Mouse (Mus musculus): ENCODE measurements around the gene Chek2. TPM values are rescaled to one million over a fixed set of nuclear protein-coding genes. Genes with fewer than 3 reads are reported as not detected.
A peak's percentile ranks its signal among the peaks of the same experiment; 100 is the strongest.
"Not testable (repeated sequence)": the region's sequence is repeated elsewhere in the genome, so short reads cannot be mapped to it uniquely, and the experiment has no call there.

Gene Chek2
- polyA plus RNA-seq, 1 experiment, result 23.9 TPM

DNA sequence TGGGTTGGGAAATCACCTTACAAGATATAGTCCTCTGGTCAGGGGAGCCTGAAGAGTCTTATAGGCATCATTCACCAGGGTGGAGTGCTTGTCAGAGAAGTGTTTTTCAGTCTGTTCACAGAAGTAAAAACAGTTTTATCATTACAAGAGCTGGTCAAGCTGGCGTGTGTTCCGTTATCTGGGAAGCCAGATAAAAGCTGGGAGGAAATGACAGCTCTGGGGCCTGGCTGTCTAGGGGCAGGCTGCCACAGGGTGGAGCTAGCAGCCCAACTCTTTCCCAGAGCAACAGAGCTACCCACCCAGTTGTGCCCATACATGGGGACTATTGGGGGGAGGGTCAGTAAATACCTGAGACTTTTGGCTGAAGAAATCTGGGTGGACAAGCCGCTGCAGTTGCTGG lies 3.8 kb upstream of the Chek2 start:
- TF ChIP-seq CTCF (IDR thresholded peaks at IDR 0.05; ENCODE audit: borderline replicate concordance, insufficient read depth, low read length) (peak; percentile 63), POLR2A (IDR thresholded peaks at IDR 0.05; ENCODE audit: low read depth, low read length) (no peak)
- Histone ChIP-seq H3K4me3 (ENCODE audit: insufficient read depth, low read length) (no peak overlapping the region), H3K4me1 (ENCODE audit: control insufficient read depth, insufficient read depth, low read length) (peaks cover 4% of the 10 kb centered on the region; the same call in 1 of the 2 replicates), H3K27ac (ENCODE audit: insufficient read depth, low read length) (no peak overlapping the region)

DNA sequence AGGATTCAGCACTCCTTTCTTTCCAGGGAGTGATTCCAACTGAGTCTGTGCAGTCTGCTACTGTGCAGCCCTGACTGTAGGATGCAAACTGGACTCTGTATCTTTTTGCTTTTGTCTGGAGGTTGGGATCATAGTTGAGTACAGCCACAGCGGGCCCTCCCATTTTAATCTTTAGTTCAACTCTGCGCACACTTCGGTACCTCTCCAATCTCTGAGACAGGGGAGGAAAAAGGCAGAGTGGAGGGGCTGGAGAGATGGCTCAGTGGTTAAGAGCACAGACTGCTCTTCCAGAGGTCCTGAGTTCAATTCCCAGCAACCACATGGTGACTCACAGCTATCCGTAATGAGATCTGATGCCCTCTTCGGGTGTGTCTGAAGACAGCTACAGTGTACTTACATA lies 1.8 kb upstream of the Chek2 start:
- not testable (repeated sequence) for H3K4me1 ChIP-seq (ENCODE audit: control insufficient read depth, insufficient read depth, low read length); H3K27ac ChIP-seq (ENCODE audit: insufficient read depth, low read length); H3K4me3 ChIP-seq (ENCODE audit: insufficient read depth, low read length)

DNA sequence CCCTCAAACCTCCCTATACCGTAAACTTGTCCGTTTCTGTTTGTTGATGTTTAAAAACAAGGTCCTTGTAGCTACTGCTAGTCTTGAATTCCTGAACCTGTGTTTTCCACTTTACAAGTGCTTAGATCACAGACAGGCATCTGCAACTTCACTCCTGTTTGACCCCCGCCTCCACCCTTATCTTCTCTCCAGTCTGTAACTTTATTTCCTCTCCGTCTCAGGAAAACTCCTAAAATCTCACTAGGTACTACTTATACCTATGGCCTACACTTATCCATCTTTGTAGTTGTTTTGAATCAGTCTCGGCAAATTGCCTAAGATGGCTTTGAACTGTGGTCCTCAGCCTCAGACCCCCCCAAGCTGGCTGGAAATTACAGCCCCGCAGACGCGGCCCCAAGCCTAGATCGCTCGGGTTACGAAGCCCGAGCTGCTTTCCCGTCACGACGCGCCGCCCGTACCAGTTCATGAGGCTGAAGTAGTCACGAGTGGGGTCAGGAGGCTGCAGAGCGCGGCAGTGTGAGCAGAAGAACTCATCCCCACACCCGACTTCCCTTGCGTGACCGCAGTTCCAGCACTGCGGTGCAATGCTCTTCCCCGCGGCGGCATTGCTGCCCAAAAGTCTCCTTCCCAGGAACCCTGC lies 621 bp upstream of the Chek2 start:
- Histone ChIP-seq H3K4me1 (ENCODE audit: control insufficient read depth, insufficient read depth, low read length) (peaks cover 4% of the 10 kb centered on the region; the same call in 1 of the 2 replicates), H3K4me3 (ENCODE audit: insufficient read depth, low read length) (peak overlapping the region; percentile 66), H3K27ac (ENCODE audit: insufficient read depth, low read length) (peak overlapping the region; percentile 59)
- no peak for TF ChIP-seq POLR2A (IDR thresholded peaks at IDR 0.05; ENCODE audit: low read depth, low read length)
- no peak for TF ChIP-seq CTCF (IDR thresholded peaks at IDR 0.05; ENCODE audit: borderline replicate concordance, insufficient read depth, low read length)

DNA sequence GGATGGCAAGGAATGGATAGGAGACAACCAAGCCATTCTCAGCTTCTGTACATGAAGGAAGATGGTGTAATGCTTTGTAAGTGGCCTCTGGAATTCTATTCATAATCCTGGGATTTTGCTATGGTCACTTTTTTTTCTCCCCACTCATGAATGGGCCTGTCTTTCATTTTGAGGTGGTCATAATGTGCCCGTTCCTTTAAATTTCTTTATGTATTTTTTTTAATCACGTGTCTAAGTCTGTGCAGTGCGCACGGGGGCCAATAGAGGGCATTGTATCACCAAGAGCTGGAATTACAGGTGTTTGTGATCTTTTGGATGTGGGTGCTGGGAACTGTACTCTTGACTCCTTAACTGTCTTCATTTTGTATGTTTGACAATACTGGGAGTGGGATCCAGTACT lies 686 bp downstream of the Chek2 start:
- Histone ChIP-seq H3K4me3 (ENCODE audit: insufficient read depth, low read length) (peak overlapping the region; percentile 60), H3K27ac (ENCODE audit: insufficient read depth, low read length) (peak overlapping the region; percentile 89), H3K4me1 (ENCODE audit: control insufficient read depth, insufficient read depth, low read length) (peaks cover 4% of the 10 kb centered on the region; the same call in 1 of the 2 replicates)
- TF ChIP-seq CTCF (IDR thresholded peaks at IDR 0.05; ENCODE audit: borderline replicate concordance, insufficient read depth, low read length) (no peak), POLR2A (IDR thresholded peaks at IDR 0.05; ENCODE audit: low read depth, low read length) (no peak)

DNA sequence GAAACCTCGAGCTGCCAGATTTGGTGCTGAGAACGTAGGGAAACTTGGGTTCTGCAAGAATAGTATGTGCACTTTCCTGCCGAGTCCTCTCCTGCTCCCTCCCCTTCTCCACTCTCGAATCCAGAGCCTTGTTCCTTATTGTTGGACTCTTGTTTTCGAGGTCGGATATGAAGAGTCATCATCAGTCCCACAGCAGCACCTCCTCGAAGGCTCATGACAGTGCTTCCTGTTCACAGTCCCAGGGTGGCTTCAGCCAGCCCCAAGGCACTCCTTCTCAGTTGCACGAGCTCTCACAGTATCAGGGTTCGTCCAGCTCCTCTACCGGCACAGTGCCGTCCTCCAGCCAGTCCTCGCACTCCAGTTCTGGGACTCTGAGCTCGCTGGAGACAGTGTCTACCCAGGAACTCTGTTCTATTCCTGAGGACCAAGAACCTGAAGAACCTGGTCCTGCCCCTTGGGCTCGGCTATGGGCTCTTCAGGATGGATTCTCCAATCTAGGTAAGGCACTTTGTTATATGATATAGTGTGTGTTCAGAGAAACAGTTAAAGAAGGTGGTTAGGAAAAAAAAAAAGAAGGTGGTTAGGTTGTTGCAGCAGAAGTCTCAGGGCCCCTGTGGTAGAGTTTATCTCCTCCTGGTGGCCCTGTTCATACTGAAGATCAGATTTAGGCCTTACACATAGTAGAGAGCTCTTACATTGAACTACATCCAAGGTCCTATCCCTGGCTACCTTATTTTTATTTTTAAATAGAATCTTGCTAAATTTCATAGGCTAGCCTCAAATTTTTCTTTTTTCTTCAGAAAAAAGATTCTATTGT lies 1.5 kb downstream of the Chek2 start:
- TF ChIP-seq CTCF (IDR thresholded peaks at IDR 0.05; ENCODE audit: borderline replicate concordance, insufficient read depth, low read length), result no peak
- no peak for TF ChIP-seq POLR2A (IDR thresholded peaks at IDR 0.05; ENCODE audit: low read depth, low read length)
- peaks cover 4% of the 10 kb centered on the region; the same call in 1 of the 2 replicates for H3K4me1 ChIP-seq (ENCODE audit: control insufficient read depth, insufficient read depth, low read length)
- no peak overlapping the region for H3K27ac ChIP-seq (ENCODE audit: insufficient read depth, low read length)
- 0 out of 2 replicates have a peak overlapping the region, but pooled peaks have one; percentile 60 for H3K4me3 ChIP-seq (ENCODE audit: insufficient read depth, low read length)

DNA sequence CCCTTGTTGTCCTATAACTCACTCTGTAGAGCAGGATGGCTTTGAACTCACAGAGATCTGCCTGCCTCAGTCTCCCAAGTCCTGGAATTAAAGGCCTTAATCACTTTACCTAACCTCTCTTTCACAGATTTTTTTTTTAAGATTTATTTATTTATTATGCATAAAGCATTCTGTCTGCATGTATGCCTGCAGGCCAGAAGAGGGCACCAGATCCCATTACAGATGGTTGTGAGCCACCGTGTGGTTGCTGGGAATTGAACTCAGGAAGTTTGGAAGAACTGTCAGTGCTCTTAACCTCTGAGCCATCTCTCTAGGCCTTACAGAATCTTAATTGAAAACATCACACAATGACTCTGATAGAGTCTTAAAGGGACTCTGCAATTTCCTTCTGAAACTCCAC lies 13.2 kb downstream of the Chek2 start:
- no peak overlapping the region for H3K4me3 ChIP-seq (ENCODE audit: insufficient read depth, low read length)
- TF ChIP-seq CTCF (IDR thresholded peaks at IDR 0.05; ENCODE audit: borderline replicate concordance, insufficient read depth, low read length) (no peak), POLR2A (IDR thresholded peaks at IDR 0.05; ENCODE audit: low read depth, low read length) (no peak)
- H3K27ac ChIP-seq (ENCODE audit: insufficient read depth, low read length), result no peak overlapping the region
- peaks cover 11% of the 10 kb centered on the region; the same call in 1 of the 2 replicates for H3K4me1 ChIP-seq (ENCODE audit: control insufficient read depth, insufficient read depth, low read length)

DNA sequence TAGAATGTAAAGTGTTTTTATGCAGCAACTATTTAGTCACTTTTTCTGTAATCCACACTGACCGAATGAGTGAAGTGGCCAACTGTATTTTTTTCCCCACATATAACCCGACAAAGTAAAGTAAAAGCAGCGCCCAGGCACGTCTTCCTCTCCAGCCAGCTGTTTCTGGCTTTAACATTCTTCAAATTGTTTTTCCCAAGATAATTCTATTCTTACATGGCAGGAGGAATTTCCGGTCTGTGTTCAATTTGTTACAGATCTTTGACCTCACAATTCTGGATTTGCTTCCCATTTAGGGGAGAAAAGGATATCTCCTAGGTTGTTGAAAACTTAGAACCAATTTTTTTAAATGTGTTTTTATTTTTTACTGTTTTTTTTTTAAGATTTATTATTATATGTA lies 17.3 kb downstream of the Chek2 start:
- H3K4me3 ChIP-seq (ENCODE audit: insufficient read depth, low read length), result no peak overlapping the region
- TF ChIP-seq CTCF (IDR thresholded peaks at IDR 0.05; ENCODE audit: borderline replicate concordance, insufficient read depth, low read length), result no peak
- peak overlapping the region; percentile 89 for H3K27ac ChIP-seq (ENCODE audit: insufficient read depth, low read length)

DNA sequence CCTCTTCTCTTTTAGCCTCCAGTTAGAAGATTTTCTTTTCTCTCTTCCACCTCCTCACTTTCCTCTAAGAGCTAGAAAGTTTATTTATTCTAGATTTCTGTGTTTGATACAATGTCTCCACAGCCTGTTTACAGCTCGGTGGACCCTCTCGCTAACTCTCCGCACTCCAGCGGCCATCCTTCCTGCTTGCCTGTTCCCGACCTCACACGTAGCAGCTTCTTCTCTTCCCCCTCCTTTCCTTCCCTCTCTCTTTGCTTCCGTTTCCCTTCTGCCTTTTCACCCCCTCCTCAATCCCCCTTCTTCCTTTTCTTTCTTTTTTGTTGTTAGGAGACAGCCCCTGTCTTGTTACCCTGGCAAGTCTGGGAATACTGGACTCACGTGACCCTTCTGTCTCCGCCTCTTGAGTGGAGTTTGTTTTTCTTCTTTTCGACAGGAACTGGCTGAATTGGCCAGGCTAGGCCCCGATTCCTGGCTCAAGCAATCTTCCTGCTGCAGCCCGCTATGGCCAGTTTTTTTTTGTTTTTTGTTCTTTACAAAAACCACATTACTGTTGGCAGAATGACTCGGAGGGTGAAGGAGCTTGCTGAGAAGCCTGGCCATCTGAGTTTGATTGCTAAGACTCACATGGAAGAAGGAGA lies 19.4 kb downstream of the Chek2 start:
- H3K27ac ChIP-seq (ENCODE audit: insufficient read depth, low read length), result peak overlapping the region; percentile 60
- TF ChIP-seq CTCF (IDR thresholded peaks at IDR 0.05; ENCODE audit: borderline replicate concordance, insufficient read depth, low read length), result no peak
- no peak overlapping the region for H3K4me3 ChIP-seq (ENCODE audit: insufficient read depth, low read length)
- peaks cover 11% of the 10 kb centered on the region; the same call in 1 of the 2 replicates for H3K4me1 ChIP-seq (ENCODE audit: control insufficient read depth, insufficient read depth, low read length)

More for the DNA sequence above, 17.3 kb downstream of the Chek2 start:
- peaks cover 11% of the 10 kb centered on the region; the same call in 1 of the 2 replicates for H3K4me1 ChIP-seq (ENCODE audit: control insufficient read depth, insufficient read depth, low read length)

DNA sequence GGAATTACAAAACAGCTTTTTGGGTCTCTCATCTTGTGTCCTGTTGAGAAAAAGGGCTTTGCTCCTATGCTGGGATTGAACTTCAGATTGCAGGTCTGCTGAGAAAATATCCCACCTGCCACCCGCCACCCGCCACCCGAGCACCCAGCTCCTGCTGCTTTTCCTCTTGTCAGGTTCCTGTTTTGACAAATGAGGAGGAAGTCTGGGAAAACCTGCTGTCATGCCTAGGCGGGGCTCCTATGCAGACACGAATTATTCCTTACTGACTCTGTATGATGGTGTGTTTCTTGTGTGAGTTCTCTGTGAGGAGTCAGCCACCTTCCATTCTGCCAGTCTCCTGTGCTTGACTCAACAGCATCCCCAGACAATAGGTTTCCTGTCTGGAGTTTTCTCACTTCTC lies 20.7 kb downstream of the Chek2 start:
- TF ChIP-seq CTCF (IDR thresholded peaks at IDR 0.05; ENCODE audit: borderline replicate concordance, insufficient read depth, low read length), result no peak
- TF ChIP-seq POLR2A (IDR thresholded peaks at IDR 0.05; ENCODE audit: low read depth, low read length), result no peak
- no peak overlapping the region for H3K4me3 ChIP-seq (ENCODE audit: insufficient read depth, low read length)
- no peak overlapping the region for H3K27ac ChIP-seq (ENCODE audit: insufficient read depth, low read length)
- peaks cover 8% of the 10 kb centered on the region; the same call in 1 of the 2 replicates for H3K4me1 ChIP-seq (ENCODE audit: control insufficient read depth, insufficient read depth, low read length)

DNA sequence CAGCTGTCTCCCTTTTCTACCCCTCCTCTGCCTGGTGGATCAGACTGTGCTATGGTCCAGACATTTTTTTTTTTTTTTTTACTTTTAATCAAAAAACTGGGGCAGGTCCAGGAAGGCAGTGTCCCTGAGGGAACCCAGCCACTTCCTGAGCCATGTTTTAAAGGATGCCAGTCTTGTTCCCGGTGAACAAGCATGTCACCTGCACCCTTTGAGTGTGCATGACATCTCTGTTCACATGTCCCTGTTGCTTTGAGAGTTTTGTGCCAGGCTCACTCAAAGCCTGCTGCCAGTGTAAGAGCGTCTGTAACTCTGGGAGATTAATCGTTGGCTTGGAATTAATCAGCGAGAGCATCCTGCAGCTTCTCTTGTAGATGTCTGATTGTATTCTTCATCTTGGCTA lies 28.7 kb downstream of the Chek2 start:
- Histone ChIP-seq H3K4me3 (ENCODE audit: insufficient read depth, low read length) (no peak overlapping the region), H3K4me1 (ENCODE audit: control insufficient read depth, insufficient read depth, low read length) (no peaks in the 10 kb centered on the region), H3K27ac (ENCODE audit: insufficient read depth, low read length) (no peak overlapping the region)
- no peak for TF ChIP-seq POLR2A (IDR thresholded peaks at IDR 0.05; ENCODE audit: low read depth, low read length)
- TF ChIP-seq CTCF (IDR thresholded peaks at IDR 0.05; ENCODE audit: borderline replicate concordance, insufficient read depth, low read length), result no peak

Data from embryonic fibroblast, embryonic 13.5 days (primary cell).